Mouse (Mus musculus) urinary bladder, postnatal 4 days (tissue): ENCODE measurements around the gene Tgfbr2.

Source experiments
- DNase-seq, 2 experiments: peaks; one replicate each; pipeline ENCODE4 v3.0.0; 2021 to 2022; ENCODE audit warnings: low spot score in 2 of 2

The Tgfbr2 gene

GRCm38 (mm10) chr9:116193889-116194450 lies 18.8 kb upstream of the Tgfbr2 start:
- DNase-seq, result no peak

DNA sequence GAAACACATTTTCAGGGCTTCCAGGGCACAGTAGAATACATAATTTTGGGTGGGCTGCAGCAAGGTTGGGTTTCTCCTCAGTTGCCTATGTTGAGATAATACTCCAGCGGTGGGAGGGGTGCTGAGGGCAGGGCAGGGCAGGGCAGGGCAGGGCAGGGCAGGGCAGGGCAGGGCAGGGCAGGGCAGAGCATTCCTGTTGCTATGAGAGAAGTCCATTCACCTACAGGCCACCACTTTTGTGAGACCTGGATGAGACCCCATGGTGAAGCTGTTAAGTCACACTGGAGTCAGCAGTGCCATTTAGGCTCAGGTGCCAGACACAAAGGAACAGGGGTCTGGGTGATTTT lies 18.3 kb upstream of the Tgfbr2 start:
- DNase-seq, result no peak

GRCm38 (mm10) chr9:116192826-116193534 lies 17.8 kb upstream of the Tgfbr2 start:
- no peak for DNase-seq

GRCm38 (mm10) chr9:116192253-116192652 lies 17.1 kb upstream of the Tgfbr2 start:
- no peak for DNase-seq

DNA sequence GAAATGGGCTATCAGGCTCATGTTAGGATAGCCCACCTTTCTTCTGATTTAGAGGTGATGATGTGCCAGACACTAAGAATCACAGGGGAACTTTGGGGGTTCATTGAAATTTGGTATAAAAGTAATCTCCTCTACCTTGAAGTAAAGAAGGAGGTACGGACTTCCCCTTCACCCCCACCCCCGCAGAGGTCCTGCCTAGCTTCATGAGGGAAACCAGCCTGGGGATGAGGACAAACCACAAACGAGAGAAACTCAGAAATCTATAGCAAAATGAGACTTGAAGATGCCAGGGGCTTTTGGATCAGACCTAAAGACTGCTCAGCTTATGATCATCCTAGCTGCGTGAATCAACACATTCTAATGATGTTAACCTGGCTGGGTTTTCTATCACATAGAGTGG lies 14.7 kb upstream of the Tgfbr2 start:
- DNase-seq, result no peak

- DNase-seq, result no peak
Measured at GRCm38 (mm10) chr9:116188952-116189666, 13.9 kb upstream of the Tgfbr2 start.

GRCm38 (mm10) chr9:116187181-116187731 lies 12.1 kb upstream of the Tgfbr2 start:
- no peak for DNase-seq

DNA sequence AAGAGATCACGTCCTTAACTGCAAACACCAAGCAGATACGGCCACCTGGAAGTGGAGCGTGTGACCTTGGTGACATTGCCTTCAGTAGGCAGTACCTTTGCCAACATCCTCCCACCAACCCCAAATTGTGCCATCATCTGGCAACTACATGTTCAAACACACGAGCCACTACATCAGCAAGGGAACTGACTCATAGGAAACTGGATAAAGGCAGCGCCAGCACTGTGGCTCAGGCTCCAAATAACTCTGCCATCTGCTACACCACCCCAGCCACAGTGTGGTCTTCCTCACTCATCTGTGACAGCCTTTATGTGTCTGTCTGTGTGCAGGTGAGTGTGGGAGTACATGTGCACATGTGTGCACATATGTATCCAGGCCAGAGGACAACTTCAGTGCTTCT lies 9.7 kb upstream of the Tgfbr2 start:
- DNase-seq, result no peak

DNA sequence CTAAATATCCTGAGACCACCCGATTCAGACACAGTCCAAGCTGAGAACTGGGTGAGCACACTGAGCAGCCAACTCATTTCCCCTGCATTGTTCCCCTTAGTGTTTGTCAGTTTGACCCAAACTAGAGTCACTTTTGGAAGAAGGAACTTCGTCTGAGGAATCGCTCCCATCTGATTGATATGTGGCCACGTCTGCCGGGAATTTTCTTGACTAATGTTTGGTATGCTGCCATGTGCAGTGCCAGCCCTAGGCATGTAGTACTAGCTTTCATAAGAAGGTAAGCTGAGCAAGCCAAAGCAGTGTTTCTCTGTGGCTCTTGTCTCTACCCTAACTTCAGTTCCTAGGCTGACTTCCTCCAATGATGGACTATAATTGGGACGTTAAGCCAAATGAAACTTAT lies 7.9 kb upstream of the Tgfbr2 start:
- DNase-seq, result no peak

GRCm38 (mm10) chr9:116181608-116182007 lies 6.4 kb upstream of the Tgfbr2 start:
- DNase-seq, result no peak

DNA sequence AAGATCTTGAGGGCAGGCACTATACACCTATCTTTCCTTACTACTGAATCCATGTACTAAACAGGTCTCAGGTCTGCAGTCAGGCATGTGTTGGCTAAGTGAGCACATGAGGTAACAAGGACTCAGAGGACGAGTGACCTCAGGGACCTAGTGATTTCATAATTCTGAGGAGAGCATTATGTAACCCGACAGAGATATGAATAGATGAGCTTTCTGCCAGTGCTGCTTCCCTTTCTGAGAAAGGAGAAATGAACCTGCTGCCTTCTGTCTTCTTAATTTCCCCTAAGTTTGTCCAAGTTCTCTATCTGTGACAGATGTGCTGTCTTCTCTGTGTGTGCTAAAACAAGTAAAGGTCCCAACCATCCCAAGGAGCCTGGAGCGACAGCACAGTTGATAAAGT lies 3.0 kb upstream of the Tgfbr2 start:
- DNase-seq, result no peak

DNA sequence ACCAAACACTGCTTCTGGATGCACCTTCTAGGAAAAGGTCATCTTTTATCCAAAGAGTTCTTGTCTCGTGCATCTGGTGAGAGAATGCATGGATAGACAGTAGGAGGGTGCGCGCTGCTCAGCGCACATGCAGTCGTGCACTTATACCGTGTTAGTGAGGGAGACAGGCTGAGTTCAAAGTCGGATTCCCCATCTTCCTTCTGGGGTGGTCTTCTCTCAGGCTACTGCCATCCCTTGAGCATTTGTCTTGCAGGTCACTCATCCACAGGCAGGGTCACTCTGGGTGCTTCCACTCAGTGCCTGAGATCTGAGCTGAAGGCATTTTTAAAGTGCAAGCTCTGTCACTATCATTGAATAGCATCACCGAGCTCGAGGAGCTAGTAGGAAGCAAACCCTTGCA lies 1.9 kb upstream of the Tgfbr2 start:
- no peak for DNase-seq

DNA sequence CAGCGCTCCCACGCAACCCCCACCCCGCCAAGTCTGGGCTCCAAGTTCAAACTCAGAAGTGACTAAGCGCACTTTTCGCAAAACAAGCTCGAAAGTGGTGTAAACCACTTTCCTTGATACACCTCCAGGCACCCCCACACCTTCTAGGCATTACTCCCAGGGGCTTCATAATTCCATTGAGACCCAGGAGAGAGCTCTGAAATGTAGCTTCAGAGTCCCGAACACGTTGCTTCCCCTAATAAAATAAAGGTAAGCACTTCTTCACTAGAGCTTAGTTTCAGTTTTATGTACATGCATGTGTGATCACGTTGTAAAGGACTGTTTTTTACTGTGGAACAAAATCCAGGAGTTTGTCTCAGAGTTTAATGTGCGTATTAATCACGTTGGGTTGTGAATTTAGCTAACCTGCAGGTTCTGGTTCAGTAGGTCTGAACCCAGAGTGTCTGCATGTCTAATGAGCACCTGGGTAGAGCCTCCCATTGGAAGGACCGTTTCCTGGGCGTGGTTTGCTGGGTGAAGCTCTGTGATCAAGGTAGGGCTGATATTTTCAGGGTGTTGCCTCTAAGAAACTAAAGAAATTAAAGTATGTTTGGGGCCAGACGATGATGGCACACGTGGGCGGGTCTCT lies 442 bp upstream of the Tgfbr2 start:
- DNase-seq, result no peak

DNA sequence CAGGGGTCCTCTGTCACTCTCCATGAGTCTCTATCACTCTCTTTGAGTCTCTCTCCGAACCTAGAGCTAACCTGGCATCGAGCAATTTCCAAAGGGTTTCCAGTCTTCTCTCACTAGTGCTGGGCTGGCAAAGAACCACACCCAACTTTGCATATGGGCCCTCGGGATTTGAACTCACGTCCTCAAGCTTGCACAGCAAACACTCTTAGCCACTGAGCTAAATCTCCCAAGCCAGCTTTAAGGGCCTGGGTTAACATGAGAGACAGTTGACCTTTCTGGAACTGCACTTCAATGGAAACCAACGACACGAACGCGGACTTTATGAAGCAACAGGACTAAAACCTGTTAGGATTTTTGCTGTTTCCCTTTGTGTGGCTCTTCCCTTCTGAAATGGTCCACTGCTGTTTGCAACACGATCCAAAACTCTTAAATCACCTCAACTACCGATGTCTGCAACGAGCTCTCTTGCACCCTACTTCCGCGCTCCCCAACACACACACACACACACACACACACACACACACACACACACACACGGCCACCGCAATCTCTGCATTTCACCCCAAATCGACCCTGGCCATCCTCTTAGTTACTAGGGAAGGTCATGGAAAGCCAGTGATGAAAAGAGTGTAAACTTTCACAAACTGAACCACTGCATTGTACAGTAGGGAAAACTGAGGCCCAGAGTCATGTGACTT lies 1.5 kb downstream of the Tgfbr2 start:
- DNase-seq, result no peak

DNA sequence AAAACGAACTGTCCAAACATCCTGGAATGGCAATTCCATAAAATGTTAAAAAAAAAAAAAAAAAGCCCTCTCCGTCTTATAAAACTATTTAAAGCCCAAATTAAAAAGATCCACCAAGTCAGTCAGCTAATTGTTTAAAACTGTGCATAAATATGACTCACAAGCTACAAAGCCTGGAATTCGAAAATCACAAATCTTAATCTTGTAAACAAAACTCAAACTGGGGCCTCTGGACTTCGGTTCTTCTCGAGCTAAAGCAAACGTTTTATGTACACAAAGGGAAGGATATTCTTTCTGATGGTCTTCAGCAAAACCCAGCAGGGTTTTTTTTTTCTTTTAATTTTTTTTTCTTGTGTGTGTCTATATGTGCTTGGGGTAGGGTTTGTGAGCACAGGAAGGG lies 2.1 kb downstream of the Tgfbr2 start:
- DNase-seq, result no peak

- no peak for DNase-seq
Measured at GRCm38 (mm10) chr9:116169067-116169466, 6.1 kb downstream of the Tgfbr2 start.

- no peak for DNase-seq
Measured at GRCm38 (mm10) chr9:116167304-116167880, 7.8 kb downstream of the Tgfbr2 start.

DNA sequence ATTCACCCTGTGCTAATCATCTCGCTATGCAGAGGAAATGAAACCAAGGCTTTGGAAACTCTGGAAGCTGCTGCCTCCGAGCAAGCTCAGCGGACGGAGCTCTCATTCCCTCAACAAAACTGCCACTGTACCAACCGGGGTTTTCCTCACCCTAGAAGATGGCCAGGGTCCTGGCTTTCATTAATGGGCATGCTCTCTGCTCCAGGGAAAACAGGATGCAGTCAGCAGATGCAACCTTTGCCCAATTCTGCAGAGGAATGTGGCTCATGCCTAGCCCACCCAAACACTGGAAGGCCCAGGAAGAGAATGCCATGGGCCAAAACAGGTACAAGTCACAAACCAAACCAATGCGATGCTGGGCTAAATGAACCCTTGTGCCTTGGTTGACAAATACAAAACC lies 8.8 kb downstream of the Tgfbr2 start:
- DNase-seq, result no peak

DNA sequence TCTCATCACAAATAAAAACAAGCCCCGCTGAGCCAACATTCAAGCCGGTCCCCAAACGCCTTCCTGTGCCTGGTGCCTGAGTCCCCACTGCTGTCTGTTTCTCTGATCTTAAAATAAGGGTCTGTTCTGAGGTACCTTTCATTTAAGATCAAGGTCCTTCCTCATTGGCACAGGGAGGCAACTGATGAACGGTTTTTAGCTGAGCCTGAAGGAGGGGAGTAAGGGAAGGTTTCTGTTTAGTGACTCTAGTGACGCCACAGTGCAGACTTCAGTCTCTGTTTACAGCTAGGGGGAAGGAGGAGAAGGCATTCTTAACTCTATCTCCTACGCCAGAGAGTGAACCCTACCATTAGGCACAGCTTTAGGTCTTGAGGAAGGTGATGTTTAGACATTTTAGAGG lies 11.3 kb downstream of the Tgfbr2 start:
- no peak for DNase-seq

DNA sequence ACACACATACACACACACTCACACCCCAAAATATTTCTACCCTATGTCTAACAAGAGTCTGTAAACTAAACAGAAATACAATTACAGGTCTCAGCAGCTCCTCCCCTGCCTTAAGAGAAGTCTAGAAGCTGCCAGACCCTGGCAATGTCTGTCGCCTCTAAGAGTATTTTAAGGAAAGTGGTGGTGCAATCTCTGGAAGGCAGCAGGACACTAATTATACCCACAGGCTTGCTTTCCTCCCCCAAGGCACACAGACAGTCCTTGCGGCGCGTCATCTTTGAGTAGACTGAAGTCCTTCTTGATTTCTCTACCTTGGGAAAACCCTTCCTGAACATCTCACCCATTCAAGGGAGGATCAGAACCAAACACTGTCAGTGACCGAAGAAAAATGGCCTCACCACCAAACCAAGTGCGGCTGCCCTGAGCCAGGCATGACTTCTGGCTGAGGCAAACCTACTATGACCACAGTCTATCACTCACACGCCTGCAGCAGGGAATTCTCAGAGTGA lies 12.2 kb downstream of the Tgfbr2 start:
- DNase-seq, result no peak

DNA sequence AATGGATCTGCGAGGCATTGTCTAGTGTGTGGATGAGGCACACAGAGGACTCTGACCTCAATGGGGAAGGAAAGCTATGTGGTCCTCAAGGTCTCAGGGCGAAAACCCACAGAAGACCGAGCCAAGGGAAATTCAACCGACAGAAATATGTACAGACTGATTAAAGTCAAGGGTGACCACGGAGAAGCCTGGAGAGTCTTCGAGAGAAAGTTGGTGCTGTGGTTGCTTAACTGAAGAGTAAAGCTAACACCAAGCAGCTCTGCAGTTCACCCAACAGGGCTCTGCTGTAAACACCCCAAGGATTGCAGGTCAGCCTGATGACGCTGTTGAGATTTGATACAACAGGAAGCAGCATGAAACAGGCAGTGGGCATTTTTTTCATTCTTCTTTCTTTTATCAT lies 14.3 kb downstream of the Tgfbr2 start:
- no peak for DNase-seq
